Mouse (Mus musculus): ENCODE results near the gene 1810010H24Rik.

- no peak for TF ChIP-seq CTCF (IDR thresholded peaks at IDR 0.05; ENCODE audit: borderline replicate concordance, extremely low read depth, insufficient read depth, insufficient read length)
- TF ChIP-seq POLR2A (IDR thresholded peaks at IDR 0.05; ENCODE audit: borderline replicate concordance, extremely low read depth, insufficient read depth, insufficient read length, poor library complexity, severe bottlenecking): no peak
Measured at GRCm38 (mm10) chr11:107057391-107057790, 31.9 kb downstream of the 1810010H24Rik start.
